Mouse (Mus musculus): Measurements from ENCODE around the gene Col4a1.

Col4a1 gene

DNA sequence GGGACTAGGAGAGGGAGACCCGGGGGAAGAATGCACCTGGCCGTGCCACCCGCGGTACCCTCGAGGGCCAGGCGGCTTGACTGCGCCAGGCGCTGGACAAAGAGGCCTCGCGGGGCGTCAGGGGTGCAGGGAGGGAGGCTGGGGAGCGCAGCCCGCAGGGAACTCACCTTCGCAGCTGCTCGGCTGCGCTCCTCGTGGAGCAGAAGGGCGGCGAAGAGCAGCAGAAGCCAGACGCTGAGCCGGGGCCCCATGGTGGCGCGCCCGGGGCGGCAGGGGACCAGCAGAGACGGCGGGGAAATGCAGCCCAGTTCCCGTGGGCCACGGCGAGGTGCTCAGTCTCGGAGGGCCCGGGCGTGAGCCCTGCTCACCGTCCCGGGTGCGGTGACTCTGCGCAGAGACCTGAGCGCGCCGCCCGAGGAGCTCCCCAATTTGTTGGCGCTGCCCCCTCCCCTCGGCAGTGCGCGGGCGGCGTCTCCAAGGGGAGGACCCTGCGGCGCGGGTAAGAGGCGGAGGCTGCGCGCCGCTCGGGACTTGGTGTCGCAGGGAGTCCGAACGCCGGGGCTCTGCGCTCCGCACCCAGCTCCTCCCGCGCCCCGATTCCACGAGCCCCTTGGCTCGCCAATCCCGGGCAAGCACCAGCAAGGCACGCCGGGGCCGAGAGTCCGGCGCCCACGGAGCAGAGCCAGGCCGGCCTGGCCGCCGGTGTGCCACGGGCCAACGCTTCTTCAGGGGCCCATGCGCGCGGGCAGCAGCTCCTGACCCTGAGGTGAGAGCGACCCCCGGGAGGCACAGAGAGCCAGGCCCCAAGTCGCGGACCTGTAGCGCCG, at the start of gene Col4a1, which contains the start of gene Col4a2:
Gene Col4a1 (minus strand): TSS at position 478 of the 827 bp plus-strand sequence.
Gene Col4a2 (plus strand): TSS at position 457 of the 827 bp plus-strand sequence.
- peak; percentile 67 for DNase-seq (ENCODE audit: low spot score)

GRCm38 (mm10) chr8:11361546-11362277, 49.1 kb upstream of the Col4a1 start:
- DNase-seq (ENCODE audit: low spot score), result no peak

GRCm38 (mm10) chr8:11359846-11360245, 47.2 kb upstream of the Col4a1 start:
- no peak for DNase-seq (ENCODE audit: low spot score)

DNA sequence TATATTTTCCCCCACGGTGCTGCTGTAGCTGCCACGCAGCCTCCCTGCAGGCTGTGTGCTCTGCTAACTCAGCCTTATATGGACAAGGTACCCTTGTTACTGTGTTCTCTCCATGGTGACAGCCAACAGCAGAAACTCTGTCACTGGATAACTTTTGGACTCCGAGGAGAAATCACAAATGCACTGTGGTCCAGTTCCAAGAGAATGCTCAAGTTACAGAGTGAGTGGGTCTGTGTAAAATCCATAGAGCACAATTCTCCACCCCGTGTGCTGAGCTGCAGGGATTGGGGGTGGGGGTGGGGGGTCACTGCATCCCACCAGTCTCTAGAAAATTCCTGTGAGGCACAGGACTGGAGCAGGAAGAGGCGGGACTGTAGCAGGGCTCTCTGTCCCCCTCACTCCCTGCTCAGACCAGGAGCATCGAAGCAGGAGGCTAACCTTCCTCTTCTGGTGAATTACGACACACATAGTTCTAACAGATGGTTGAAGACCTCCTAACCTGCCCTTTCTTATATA, 45.4 kb upstream of the Col4a1 start:
- no peak for DNase-seq (ENCODE audit: low spot score)

DNA sequence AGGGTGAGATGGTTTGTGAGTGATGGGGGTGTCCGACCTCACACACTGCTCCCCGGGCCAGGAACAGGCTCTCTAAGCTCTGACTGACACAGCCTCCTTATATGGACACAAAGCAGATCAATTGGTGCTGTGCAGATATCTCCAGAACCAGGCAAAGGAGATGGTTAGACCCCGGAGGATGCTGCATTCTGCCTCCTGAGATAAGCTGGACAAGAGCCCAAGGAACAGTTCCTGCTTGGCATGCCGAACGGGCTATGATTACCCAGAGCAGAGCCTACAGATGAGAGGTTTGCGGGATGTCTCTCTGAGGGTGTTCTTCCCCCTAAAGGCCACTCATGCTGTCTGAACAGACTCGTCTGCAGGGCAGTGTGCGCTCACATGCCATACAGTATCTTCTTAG, 44.1 kb upstream of the Col4a1 start:
- no peak for DNase-seq (ENCODE audit: low spot score)

DNA sequence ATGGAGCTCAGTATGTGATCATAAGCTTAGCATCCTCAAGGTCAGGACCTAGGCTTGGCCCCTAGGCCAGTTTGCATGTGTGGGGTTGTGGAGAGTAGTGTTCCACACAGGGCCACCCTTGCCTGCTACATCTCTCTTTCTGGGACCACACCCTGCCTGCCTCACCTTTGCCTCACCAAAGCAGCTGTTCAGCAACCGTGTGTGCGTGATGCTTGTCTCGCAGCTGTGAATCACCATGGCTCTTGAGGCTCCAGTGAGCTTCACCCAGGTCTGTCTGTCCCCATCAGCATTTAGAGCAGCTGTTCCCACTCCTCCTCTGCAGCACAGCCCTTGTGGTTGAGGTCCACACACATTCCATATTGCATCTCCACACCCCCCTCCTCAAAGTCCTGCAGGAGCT, 43.3 kb upstream of the Col4a1 start:
- no peak for DNase-seq (ENCODE audit: low spot score)

- DNase-seq (ENCODE audit: low spot score), result no peak
Measured at GRCm38 (mm10) chr8:11354800-11355451, 42.3 kb upstream of the Col4a1 start.

DNA sequence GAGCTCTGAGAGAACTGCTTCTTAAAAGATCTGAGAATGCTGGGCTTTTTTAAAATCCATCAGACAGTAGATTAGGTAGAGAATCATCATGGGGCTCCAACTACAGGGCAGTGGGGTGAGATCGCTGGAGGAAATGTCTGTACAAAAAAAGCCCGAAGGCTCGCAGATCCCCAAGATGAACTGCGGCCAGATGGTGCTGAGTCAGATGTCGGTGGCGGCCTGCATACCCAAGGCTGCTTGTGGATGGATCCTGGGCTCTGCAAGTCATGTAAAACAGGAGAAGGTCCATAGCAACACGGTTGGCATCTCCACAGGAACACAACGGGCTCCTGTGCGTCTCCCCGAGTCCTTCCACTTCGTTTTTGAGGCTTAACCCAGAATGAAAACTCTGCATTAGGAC, 39.9 kb upstream of the Col4a1 start:
- no peak for DNase-seq (ENCODE audit: low spot score)

- DNase-seq (ENCODE audit: low spot score), result no peak
Measured at GRCm38 (mm10) chr8:11351355-11351754, 38.7 kb upstream of the Col4a1 start.

- no peak for DNase-seq (ENCODE audit: low spot score)
Measured at GRCm38 (mm10) chr8:11348622-11349021, 36.0 kb upstream of the Col4a1 start.

DNA sequence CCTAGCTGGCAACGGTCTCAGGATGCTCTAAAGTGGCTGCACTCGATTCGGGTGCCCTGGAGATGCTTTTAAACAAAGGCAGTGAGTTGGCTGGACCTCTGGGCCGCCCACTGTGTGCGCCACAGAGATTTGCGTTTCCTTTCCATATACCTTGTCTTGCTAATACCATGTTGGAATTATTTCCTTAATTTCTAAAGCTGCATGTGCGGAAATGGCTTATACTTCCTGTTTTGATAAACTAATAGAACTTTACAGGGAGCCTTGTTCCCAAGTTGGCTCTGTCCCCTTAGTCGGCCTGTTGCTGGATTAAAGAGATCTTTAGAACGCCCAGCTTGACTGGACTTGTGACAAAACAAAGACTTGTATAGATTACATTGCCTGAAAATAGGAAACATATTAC, 35.1 kb upstream of the Col4a1 start:
- no peak for DNase-seq (ENCODE audit: low spot score)

DNA sequence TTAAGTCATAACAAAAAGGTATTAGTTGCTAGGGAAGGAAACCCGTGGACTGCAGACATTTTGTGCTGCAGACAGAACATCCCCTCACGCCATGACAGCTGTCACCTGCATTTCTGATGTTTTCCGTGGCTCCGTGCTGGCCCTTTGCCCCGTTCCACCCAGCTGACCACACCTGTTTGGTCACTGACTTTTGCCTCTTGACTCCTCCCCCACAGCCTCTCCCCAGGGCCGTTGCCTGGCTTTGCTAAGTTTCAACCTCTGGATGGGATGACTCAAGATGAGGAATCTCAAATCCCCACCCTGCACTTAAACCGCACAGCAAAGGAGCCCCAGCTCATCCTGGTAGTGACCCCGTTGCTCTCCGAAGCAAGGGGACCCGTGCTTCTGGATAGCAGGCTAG, 33.6 kb upstream of the Col4a1 start:
- no peak for DNase-seq (ENCODE audit: low spot score)

DNA sequence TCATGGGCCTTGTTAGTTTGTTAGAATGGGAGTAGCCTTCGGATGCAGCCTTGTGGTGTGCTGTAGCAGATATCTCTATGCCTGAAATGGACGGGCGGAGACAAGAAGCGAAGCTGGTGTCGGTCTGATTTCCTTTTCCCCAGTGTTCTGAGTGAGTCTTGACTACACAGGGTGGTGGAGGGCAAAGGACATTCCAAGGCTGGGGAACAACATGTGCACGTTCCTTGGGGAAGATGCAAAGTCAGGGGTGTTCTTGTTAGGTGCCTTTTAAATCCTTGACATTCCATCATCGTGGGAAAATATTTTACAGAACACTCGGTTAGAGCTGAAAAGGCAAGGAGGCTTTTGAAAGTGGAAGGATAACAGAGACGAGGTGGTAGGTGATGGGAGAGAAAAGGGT, 31.8 kb upstream of the Col4a1 start:
- no peak for DNase-seq (ENCODE audit: low spot score)

GRCm38 (mm10) chr8:11341111-11341566, 28.5 kb upstream of the Col4a1 start:
- DNase-seq (ENCODE audit: low spot score), result no peak

DNA sequence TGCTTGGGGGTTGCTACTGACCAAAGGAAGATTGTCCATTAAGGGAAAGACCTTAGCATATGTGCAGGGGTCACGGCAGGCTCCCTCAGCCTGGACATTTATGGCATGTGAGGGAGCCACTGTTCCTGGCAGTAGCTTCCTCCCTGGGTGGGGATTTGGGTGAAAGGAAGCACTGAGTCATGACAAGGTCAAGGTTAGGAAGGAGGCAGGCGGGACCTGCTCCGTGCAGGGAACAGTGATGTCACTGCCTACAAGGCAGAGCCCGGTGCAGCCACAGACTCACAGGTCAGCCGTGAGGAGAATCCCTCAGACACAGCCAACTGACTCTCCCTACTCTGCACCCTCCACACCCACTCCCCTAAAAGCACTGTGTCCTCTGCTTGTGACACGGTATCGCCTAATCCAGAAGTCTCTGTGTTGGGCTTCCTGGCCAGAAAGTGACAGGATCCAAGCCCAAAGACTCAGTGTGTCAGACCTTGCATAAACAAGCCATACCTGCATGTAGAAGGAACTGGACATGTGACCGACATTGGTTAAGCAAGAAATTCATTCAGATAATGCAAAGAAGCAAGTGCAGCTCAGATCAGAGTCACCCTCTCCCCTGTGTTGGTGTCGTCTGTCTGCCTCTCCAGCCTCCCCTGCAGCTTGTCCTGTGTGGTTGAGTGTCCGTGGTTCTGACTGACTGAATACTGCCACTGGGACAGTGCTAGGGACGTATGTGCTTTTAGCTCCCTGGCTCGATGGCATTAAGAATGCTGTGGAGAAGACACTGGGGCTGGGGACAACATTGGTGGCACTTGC, 27.9 kb upstream of the Col4a1 start:
- DNase-seq (ENCODE audit: low spot score), result no peak

- no peak for DNase-seq (ENCODE audit: low spot score)
Measured at GRCm38 (mm10) chr8:11338507-11338906, 25.9 kb upstream of the Col4a1 start.

GRCm38 (mm10) chr8:11337642-11338041, 25.0 kb upstream of the Col4a1 start:
- DNase-seq (ENCODE audit: low spot score), result no peak

DNA sequence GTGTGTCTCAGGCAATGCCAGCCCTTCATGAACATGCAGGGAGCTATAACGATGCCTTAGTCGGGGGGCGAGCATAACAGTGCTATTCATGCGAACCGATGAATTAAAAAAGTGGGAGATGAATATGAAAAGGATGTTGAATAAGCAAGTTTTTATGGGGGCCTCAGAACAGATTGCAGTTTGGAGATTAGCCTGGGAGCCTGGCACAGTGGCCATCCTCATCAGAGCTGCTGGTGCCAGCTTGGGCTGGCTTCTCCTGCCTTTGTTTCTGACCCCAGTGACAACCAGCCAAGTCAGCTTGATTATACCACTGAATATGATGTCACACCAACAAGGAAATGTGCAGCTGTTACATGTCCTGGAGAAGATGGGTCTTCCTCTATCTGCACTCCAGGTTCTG, 23.7 kb upstream of the Col4a1 start:
- DNase-seq (ENCODE audit: low spot score), result no peak

DNA sequence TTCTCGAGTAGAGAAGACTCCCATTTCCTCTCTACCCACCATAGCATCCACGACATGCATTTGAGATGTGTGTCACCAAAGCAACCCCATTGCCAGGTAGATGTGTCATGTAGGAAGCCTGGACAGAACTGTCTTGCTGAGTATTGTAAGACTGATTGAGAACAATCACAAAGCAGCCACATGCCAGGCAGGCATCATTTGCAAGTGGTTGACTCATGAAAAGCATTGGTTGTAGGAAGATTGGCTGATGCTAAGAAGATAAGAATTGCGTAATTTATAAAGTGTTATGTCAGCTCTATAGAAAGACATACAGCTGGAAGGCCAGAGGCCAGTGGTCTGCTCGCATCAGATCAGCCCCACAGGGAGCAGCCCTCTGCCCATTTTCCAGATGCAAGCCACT, 22.6 kb upstream of the Col4a1 start:
- DNase-seq (ENCODE audit: low spot score), result no peak

DNA sequence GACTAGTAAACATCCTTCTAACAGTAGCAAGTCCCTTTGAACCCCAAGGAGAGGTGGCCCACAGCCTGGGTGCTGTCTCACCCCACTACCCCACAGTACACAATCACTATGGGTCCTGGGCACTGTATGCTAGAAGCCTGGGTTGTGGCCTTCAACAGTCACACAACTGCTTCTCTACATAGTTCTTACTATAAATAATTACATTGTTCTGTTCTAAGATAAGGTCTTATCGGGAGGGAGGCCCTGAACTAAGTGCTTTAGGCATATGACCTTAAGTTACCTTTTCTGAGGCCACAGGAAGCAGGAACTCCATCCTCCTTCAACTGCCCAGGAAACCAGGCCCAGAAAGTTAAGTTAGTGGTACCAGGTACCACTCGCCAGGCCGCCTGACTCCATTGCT, 21.9 kb upstream of the Col4a1 start:
- DNase-seq (ENCODE audit: low spot score), result no peak

- DNase-seq (ENCODE audit: low spot score), result no peak
Measured at GRCm38 (mm10) chr8:11333746-11334145, 21.1 kb upstream of the Col4a1 start.

DNA sequence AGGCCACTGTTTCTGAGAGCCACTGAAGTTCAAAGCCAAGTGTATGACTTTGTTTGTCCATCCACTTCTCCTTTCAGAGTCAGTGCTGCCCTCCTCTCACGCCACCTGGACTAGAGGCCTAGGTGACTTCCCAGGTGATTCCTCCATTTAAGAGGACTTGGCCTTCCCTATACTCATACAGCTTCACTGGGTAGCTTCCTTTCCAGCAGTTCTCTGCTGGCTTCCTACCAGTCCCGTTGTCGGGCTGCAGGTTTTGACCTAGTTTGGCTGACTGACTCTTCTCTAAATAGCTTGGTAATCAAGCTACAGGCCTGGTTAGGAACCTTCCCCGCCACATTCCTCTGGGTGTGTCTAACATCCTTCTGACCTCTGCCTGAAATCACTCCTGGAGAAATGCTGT, 18.9 kb upstream of the Col4a1 start:
- no peak for DNase-seq (ENCODE audit: low spot score)

Data from layer of hippocampus, adult 11-12 months (tissue).